Mouse (Mus musculus): ENCODE data around the gene Cct6b. TPM values are rescaled to one million over a fixed set of nuclear protein-coding genes. Genes with fewer than 3 reads are reported as not detected.

The Cct6b gene
- polyA plus RNA-seq, 1 experiment from 2014 or later: 0.38 TPM

- WGBS: 51% methylated on average over 5 of the region's 5 CpGs
- peaks cover 19% of the 10 kb centered on the region for H3K36me3 ChIP-seq (ENCODE audit: control insufficient read depth, insufficient read depth, low read length)
- no peaks in the 10 kb centered on the region for H3K27me3 ChIP-seq (ENCODE audit: control insufficient read depth, insufficient read depth, low read length)
- peak overlapping the region; percentile 87 to 88 for H3K4me3 ChIP-seq (ENCODE audit: control insufficient read depth in 1 of 2, insufficient read depth in 1 of 2, low read depth in 1 of 2, low read length in 2 of 2)
- ATAC-seq (ENCODE audit: insufficient number of reproducible peaks, insufficient read depth, low FRiP score, low read depth): no peak
- H3K27ac ChIP-seq (replicated peaks in 1 of 2; ENCODE audit: control insufficient read depth in 1 of 2, insufficient read depth in 1 of 2, low read depth in 2 of 2, low read length in 2 of 2): peak overlapping the region in 1 of 2 experiments; percentile 95; a peak in 1 of 4 replicates
- H3K9me3 ChIP-seq (ENCODE audit: control insufficient read depth, low read length): no peaks in the 10 kb centered on the region
- peaks cover 5 to 14% of the 10 kb centered on the region in 2 experiments for H3K4me1 ChIP-seq (ENCODE audit: control insufficient read depth in 2 of 2, insufficient read depth in 2 of 2, low read length in 2 of 2)
- H3K4me2 ChIP-seq (ENCODE audit: low read length): peak overlapping the region; percentile 88
- peak overlapping the region; percentile 97 for H3K9ac ChIP-seq (ENCODE audit: low read length)
Measured at GRCm38 (mm10) chr11:82780134-82780533, 16.0 kb upstream of the Cct6b start.

DNA sequence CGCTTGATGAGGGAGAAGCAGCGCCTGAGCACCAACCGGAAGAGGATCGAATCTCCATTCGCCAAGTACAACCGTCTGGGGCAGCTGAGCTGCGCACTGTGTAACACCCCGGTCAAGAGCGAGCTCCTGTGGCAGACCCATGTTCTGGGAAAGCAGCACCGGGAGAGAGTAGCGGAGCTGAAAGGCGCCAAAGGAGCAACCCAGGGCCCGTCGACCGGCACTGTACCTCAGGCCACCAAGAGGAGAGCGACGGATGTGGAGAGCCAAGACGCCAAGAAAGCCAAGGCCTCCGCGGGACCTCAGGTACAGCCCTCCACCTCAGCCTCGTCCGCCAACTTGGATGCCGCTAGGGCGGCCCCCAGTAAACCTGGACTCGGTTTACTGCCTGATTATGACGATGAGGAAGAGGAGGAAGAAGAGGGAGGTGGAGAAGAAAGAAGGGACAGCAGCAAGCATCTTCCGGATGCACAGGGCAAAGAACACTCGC is 360 bp upstream of the Cct6b start:
- ATAC-seq (ENCODE audit: insufficient number of reproducible peaks, insufficient read depth, low FRiP score, low read depth): peak; percentile 67
- Histone ChIP-seq H3K36me3 (ENCODE audit: control insufficient read depth, insufficient read depth, low read length) (peaks cover 17% of the 10 kb centered on the region), H3K9ac (ENCODE audit: low read length) (peak overlapping the region; percentile 91), H3K27ac (replicated peaks in 1 of 2; ENCODE audit: control insufficient read depth in 1 of 2, insufficient read depth in 1 of 2, low read depth in 2 of 2, low read length in 2 of 2) (peak overlapping the region; percentile 79 to 89), H3K9me3 (ENCODE audit: control insufficient read depth, low read length) (no peaks in the 10 kb centered on the region), H3K4me3 (ENCODE audit: control insufficient read depth in 1 of 2, insufficient read depth in 1 of 2, low read depth in 1 of 2, low read length in 2 of 2) (peak overlapping the region; percentile 76 to 95), H3K4me2 (ENCODE audit: low read length) (peak overlapping the region; percentile 92), H3K4me1 (ENCODE audit: control insufficient read depth in 2 of 2, insufficient read depth in 2 of 2, low read length in 2 of 2) (peaks cover 5 to 18% of the 10 kb centered on the region in 2 experiments), H3K27me3 (ENCODE audit: control insufficient read depth, insufficient read depth, low read length) (no peaks in the 10 kb centered on the region)
- under 1% methylated on average over 28 of the region's 28 CpGs for WGBS

DNA sequence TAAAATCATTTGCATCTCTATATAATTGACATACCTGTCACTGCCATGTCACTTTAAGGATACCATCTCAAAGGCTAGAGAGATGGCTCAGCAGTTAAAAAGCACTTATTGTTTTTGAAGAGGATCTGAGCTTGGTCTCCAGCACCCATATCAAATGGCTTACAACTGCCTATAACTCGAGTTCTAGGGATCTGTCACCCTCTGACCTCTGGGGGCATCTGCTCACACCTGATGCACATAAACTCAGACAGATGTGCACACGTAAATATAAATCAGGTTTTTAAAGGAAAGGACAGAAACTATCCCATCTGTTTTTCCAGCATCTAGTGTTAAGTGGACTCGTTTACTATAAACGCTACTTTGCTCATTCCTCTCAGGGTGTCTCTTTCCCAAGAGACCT is 860 bp downstream of the Cct6b start:
- H3K9me3 ChIP-seq (ENCODE audit: control insufficient read depth, low read length): no peaks in the 10 kb centered on the region
- peaks cover 5% of the 10 kb centered on the region for H3K36me3 ChIP-seq (ENCODE audit: control insufficient read depth, insufficient read depth, low read length)
- H3K9ac ChIP-seq (ENCODE audit: low read length): peak overlapping the region; percentile 91
- peaks cover 5 to 18% of the 10 kb centered on the region in 2 experiments for H3K4me1 ChIP-seq (ENCODE audit: control insufficient read depth in 2 of 2, insufficient read depth in 2 of 2, low read length in 2 of 2)
- H3K27ac ChIP-seq (replicated peaks in 1 of 2; ENCODE audit: control insufficient read depth in 1 of 2, insufficient read depth in 1 of 2, low read depth in 2 of 2, low read length in 2 of 2): peak overlapping the region in 1 of 2 experiments; percentile 89; a peak in 3 of 4 replicates
- 12% methylated on average over 4 of the region's 4 CpGs for WGBS
- no peak for ATAC-seq (ENCODE audit: insufficient number of reproducible peaks, insufficient read depth, low FRiP score, low read depth)
- peak overlapping the region in 1 of 2 experiments; percentile 95; a peak in 3 of 4 replicates for H3K4me3 ChIP-seq (ENCODE audit: control insufficient read depth in 1 of 2, insufficient read depth in 1 of 2, low read depth in 1 of 2, low read length in 2 of 2)
- peak overlapping the region; percentile 92 for H3K4me2 ChIP-seq (ENCODE audit: low read length)
- H3K27me3 ChIP-seq (ENCODE audit: control insufficient read depth, insufficient read depth, low read length): peaks cover 4% of the 10 kb centered on the region; the same call in 1 of the 2 replicates

GRCm38 (mm10) chr11:82762286-82762829 is 1.8 kb downstream of the Cct6b start:
- H3K4me2 ChIP-seq (ENCODE audit: low read length): no peak overlapping the region
- H3K4me3 ChIP-seq (ENCODE audit: control insufficient read depth in 1 of 2, insufficient read depth in 1 of 2, low read depth in 1 of 2, low read length in 2 of 2): no peak overlapping the region
- no peaks in the 10 kb centered on the region for H3K9me3 ChIP-seq (ENCODE audit: control insufficient read depth, low read length)
- WGBS: 81% methylated on average over 6 of the region's 6 CpGs
- no peak overlapping the region for H3K9ac ChIP-seq (ENCODE audit: low read length)
- peaks cover 5 to 18% of the 10 kb centered on the region in 2 experiments for H3K4me1 ChIP-seq (ENCODE audit: control insufficient read depth in 2 of 2, insufficient read depth in 2 of 2, low read length in 2 of 2)
- ATAC-seq (ENCODE audit: insufficient number of reproducible peaks, insufficient read depth, low FRiP score, low read depth): no peak
- H3K27ac ChIP-seq (replicated peaks in 1 of 2; ENCODE audit: control insufficient read depth in 1 of 2, insufficient read depth in 1 of 2, low read depth in 2 of 2, low read length in 2 of 2): no peak overlapping the region
- H3K27me3 ChIP-seq (ENCODE audit: control insufficient read depth, insufficient read depth, low read length): peaks cover 8% of the 10 kb centered on the region; the same call in 1 of the 2 replicates
- peaks cover 4% of the 10 kb centered on the region; the same call in 1 of the 2 replicates for H3K36me3 ChIP-seq (ENCODE audit: control insufficient read depth, insufficient read depth, low read length)

- Histone ChIP-seq H3K4me1 (ENCODE audit: control insufficient read depth in 2 of 2, insufficient read depth in 2 of 2, low read length in 2 of 2) (no peaks in the 10 kb centered on the region), H3K4me2 (ENCODE audit: low read length) (no peak overlapping the region), H3K9ac (ENCODE audit: low read length) (no peak overlapping the region), H3K27me3 (ENCODE audit: control insufficient read depth, insufficient read depth, low read length) (peaks cover 8% of the 10 kb centered on the region; the same call in 1 of the 2 replicates), H3K27ac (replicated peaks in 1 of 2; ENCODE audit: control insufficient read depth in 1 of 2, insufficient read depth in 1 of 2, low read depth in 2 of 2, low read length in 2 of 2) (no peak overlapping the region), H3K9me3 (ENCODE audit: control insufficient read depth, low read length) (no peaks in the 10 kb centered on the region), H3K4me3 (ENCODE audit: control insufficient read depth in 1 of 2, insufficient read depth in 1 of 2, low read depth in 1 of 2, low read length in 2 of 2) (no peak overlapping the region), H3K36me3 (ENCODE audit: control insufficient read depth, insufficient read depth, low read length) (no peaks in the 10 kb centered on the region)
- WGBS: 81% methylated on average over 1 of the region's 1 CpGs
- ATAC-seq (ENCODE audit: insufficient number of reproducible peaks, insufficient read depth, low FRiP score, low read depth): no peak
Measured at GRCm38 (mm10) chr11:82755919-82756318, 8.2 kb downstream of the Cct6b start.

DNA sequence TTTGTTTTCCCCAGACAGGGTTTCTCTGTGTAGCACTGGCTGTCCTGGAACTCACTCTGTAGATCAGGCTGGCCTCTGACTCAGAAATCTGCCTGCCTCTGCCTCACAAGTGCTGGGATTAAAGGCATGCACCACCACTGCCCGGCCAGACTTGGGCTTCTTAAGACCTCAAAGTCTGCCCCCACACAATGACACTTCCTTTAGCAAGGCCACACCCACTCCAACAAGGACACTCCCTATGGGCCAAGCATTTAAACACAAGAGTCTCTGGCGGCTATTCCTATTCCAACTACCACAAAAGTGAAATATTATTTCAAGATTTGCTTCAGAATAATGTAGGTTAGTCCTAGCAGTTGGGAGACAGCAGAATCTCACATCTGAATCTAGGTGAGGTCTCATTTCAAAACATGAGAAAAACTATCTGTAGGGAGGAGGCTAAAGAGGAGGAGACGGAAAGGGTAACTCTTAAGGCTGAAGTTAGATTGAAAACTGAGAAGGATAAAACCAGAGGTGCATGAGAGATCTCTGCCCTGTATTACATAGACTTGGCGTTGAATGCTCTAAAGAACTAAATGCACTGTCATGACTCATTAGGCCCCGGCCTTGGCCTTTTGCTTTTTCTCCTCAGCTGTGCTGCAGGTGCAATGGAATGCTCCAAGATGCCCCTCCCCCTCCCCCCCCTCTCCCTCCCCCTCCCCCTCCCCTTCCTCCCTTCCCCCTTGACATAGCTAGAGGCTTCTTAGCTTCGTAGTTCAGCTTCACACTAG is 11.6 kb downstream of the Cct6b start:
- Histone ChIP-seq H3K9ac (ENCODE audit: low read length) (no peak overlapping the region), H3K27ac (replicated peaks in 1 of 2; ENCODE audit: control insufficient read depth in 1 of 2, insufficient read depth in 1 of 2, low read depth in 2 of 2, low read length in 2 of 2) (no peak overlapping the region), H3K27me3 (ENCODE audit: control insufficient read depth, insufficient read depth, low read length) (no peaks in the 10 kb centered on the region), H3K4me2 (ENCODE audit: low read length) (no peak overlapping the region), H3K9me3 (ENCODE audit: control insufficient read depth, low read length) (no peaks in the 10 kb centered on the region), H3K36me3 (ENCODE audit: control insufficient read depth, insufficient read depth, low read length) (no peaks in the 10 kb centered on the region), H3K4me1 (ENCODE audit: control insufficient read depth in 2 of 2, insufficient read depth in 2 of 2, low read length in 2 of 2) (no peaks in the 10 kb centered on the region), H3K4me3 (ENCODE audit: control insufficient read depth in 1 of 2, insufficient read depth in 1 of 2, low read depth in 1 of 2, low read length in 2 of 2) (no peak overlapping the region)
- ATAC-seq (ENCODE audit: insufficient number of reproducible peaks, insufficient read depth, low FRiP score, low read depth): no peak
- 71% methylated on average over 6 of the region's 6 CpGs for WGBS

DNA sequence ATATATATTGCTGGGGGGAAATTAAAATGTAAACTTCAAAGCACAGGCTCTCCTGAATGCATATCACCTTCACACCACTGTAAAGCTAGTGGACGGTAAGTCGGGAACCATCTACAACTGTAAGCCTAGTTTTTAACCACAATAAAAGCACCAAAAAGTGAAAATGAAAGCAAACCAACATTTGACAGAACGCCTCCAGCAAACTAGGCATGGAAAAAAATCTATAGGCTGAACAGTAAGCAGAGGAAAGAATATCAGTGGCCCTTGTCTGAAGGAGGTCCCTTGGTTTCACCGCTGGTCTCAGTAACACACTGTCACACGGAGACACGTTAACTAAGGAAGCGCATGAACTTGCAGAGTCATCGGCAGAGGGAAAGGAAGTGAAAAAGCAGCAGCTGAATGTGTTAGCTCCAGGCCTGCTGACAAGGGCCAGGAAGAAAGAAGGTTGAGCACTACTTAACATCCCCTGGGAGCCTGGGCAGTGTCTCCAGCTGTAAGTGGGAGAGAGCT is 17.2 kb downstream of the Cct6b start:
- Histone ChIP-seq H3K9ac (ENCODE audit: low read length) (no peak overlapping the region), H3K27ac (replicated peaks in 1 of 2; ENCODE audit: control insufficient read depth in 1 of 2, insufficient read depth in 1 of 2, low read depth in 2 of 2, low read length in 2 of 2) (no peak overlapping the region), H3K9me3 (ENCODE audit: control insufficient read depth, low read length) (peaks cover 6% of the 10 kb centered on the region; the same call in 1 of the 2 replicates), H3K4me1 (ENCODE audit: control insufficient read depth in 2 of 2, insufficient read depth in 2 of 2, low read length in 2 of 2) (no peaks in the 10 kb centered on the region), H3K4me3 (ENCODE audit: control insufficient read depth in 1 of 2, insufficient read depth in 1 of 2, low read depth in 1 of 2, low read length in 2 of 2) (no peak overlapping the region; a peak in 1 of 4 replicates), H3K36me3 (ENCODE audit: control insufficient read depth, insufficient read depth, low read length) (no peaks in the 10 kb centered on the region), H3K27me3 (ENCODE audit: control insufficient read depth, insufficient read depth, low read length) (0 out of 2 replicates have a peak, but pooled peaks cover 4% of the 10 kb centered on the region), H3K4me2 (ENCODE audit: low read length) (peak overlapping the region; percentile 38; the same call in 1 of the 2 replicates)
- 63% methylated on average over 8 of the region's 8 CpGs for WGBS
- ATAC-seq (ENCODE audit: insufficient number of reproducible peaks, insufficient read depth, low FRiP score, low read depth): no peak
